Mouse (Mus musculus): ENCODE measurements around the gene Fam126a.

- TF ChIP-seq CTCF (IDR thresholded peaks at IDR 0.05 in 2 of 3, conservative IDR thresholded peaks at IDR 0.05 in 1 of 3; ENCODE audit: control insufficient read depth in 1 of 3, insufficient read depth in 1 of 3, low read depth in 2 of 3, low read length in 3 of 3, poor library complexity in 1 of 3, severe bottlenecking in 1 of 3) (no peak), SIN3A (IDR thresholded peaks at IDR 0.05; ENCODE audit: low read length) (no peak), POLR2A (IDR thresholded peaks at IDR 0.05; ENCODE audit: control insufficient read depth in 1 of 2, insufficient read depth in 1 of 2, low read depth in 1 of 2, low read length in 2 of 2, poor library complexity in 1 of 2) (no peak), MEF2A (IDR thresholded peaks at IDR 0.05; ENCODE audit: extremely low read depth, insufficient replicate concordance, low read depth, low read length, poor library complexity, severe bottlenecking) (no peak), MAZ (IDR thresholded peaks at IDR 0.05; ENCODE audit: low read depth, low read length) (no peak), E2F4 (IDR thresholded peaks at IDR 0.05; ENCODE audit: borderline replicate concordance, low read depth, low read length) (no peak), POLR2AphosphoS2 (IDR thresholded peaks at IDR 0.05; ENCODE audit: low read length) (no peak), BHLHE40 (IDR thresholded peaks at IDR 0.05; ENCODE audit: borderline replicate concordance, low read depth, low read length) (no peak), MAX (IDR thresholded peaks at IDR 0.05; ENCODE audit: low read length) (no peak), JUND (IDR thresholded peaks at IDR 0.05; ENCODE audit: low read depth, low read length) (no peak), MXI1 (IDR thresholded peaks at IDR 0.05; ENCODE audit: low read depth, low read length) (no peak)
These were observed 3.6 kb upstream of the Fam126a start for GRCm38 (mm10) chr5:24034091-24034490.
